In genomic region chr1:96766535-96766934, GRCm38 (mm10) we compare ENCODE assay signal across 19 mouse cellular contexts.
"Had no signal": no experiment of that assay in that cellular context is flagged by ENCODE, and none has a peak within 500 bp of the region (broad histone marks: within the 10 kb centered on the region; RNA-seq: fewer than 3 reads in every experiment).

No protein-coding gene starts in this region.

- H3K27me3 ChIP-seq: midbrain, embryonic 12.5 days; neural tube, embryonic 13.5 days; neural tube, embryonic 15.5 days; stomach, embryonic 15.5 days had no signal

- H3K9me3 ChIP-seq: midbrain, embryonic 10.5 days; midbrain, embryonic 12.5 days; neural tube, embryonic 13.5 days; neural tube, embryonic 15.5 days; stomach, embryonic 15.5 days had no signal

- H3K4me2 ChIP-seq: lung, embryonic 14.5 days; midbrain, embryonic 12.5 days; neural tube, embryonic 13.5 days; neural tube, embryonic 15.5 days; stomach, embryonic 15.5 days had no signal

- H3K36me3 ChIP-seq: midbrain, embryonic 10.5 days; midbrain, embryonic 12.5 days; neural tube, embryonic 13.5 days; neural tube, embryonic 15.5 days; stomach, embryonic 15.5 days had no signal

- H3K4me1 ChIP-seq: midbrain, embryonic 10.5 days; midbrain, embryonic 12.5 days; neural tube, embryonic 13.5 days; neural tube, embryonic 15.5 days; stomach, embryonic 15.5 days had no signal

- DNase-seq: lung, adult 18-20 months; lung, embryonic 14.5 days; lung, postnatal 10 days; lung, postnatal 4 days; midbrain, embryonic 14.5 days; retina, postnatal 1 day; right cerebral cortex, adult 18-20 months; right cerebral cortex, postnatal 14 days; thymus, adult 18-20 months; thymus, postnatal 14 days; thymus, postnatal 36 days had no signal

- H3K4me3 ChIP-seq: midbrain, embryonic 10.5 days; midbrain, embryonic 12.5 days; myocyte; neural tube, embryonic 13.5 days; neural tube, embryonic 15.5 days; stomach, embryonic 15.5 days had no signal

- H3K9ac ChIP-seq: lung, embryonic 14.5 days; midbrain, embryonic 12.5 days; neural tube, embryonic 13.5 days; neural tube, embryonic 15.5 days; stomach, embryonic 15.5 days had no signal

- H3K27ac ChIP-seq: midbrain, embryonic 10.5 days; midbrain, embryonic 12.5 days; neural tube, embryonic 13.5 days; neural tube, embryonic 15.5 days; stomach, embryonic 15.5 days; stomach, postnatal 0 days had no signal

- ATAC-seq: midbrain, embryonic 16.5 days had no signal
